Mouse (Mus musculus) thymus, postnatal 36 days (tissue): ENCODE measurements around the gene 2310061I04Rik.
A peak's percentile ranks its signal among the peaks of the same experiment; 100 is the strongest.

Experiments used
- DNase-seq, 2 experiments: peaks; one replicate each; pipeline ENCODE4 v3.0.0; 2022; ENCODE audit warnings: mixed read lengths in 2 of 2

2310061I04Rik gene

GRCm38 (mm10) chr17:35869346-35870067 lies 27.7 kb downstream of the 2310061I04Rik start:
- peak; percentile 60 to 63 for DNase-seq

- no peak for DNase-seq
Observed at GRCm38 (mm10) chr17:35868961-35869345, 28.3 kb downstream of the 2310061I04Rik start.

- DNase-seq: peak; percentile 66 to 78
Observed at GRCm38 (mm10) chr17:35868165-35868820, 28.9 kb downstream of the 2310061I04Rik start.

- peak; percentile 63 to 64 for DNase-seq
Observed at GRCm38 (mm10) chr17:35866911-35867890, 30.0 kb downstream of the 2310061I04Rik start.

GRCm38 (mm10) chr17:35866281-35866831 lies 30.9 kb downstream of the 2310061I04Rik start:
- peak; percentile 67 to 71 for DNase-seq

- DNase-seq: peak; percentile 57 to 66
Observed at GRCm38 (mm10) chr17:35865481-35866280, 31.6 kb downstream of the 2310061I04Rik start, which contains the start of gene Ppp1r18. Gene Ppp1r18, plus strand, starts transcription at chr17:35865593.

- DNase-seq: no peak
Observed at GRCm38 (mm10) chr17:35864832-35865353, 32.3 kb downstream of the 2310061I04Rik start.

- DNase-seq: peak; percentile 86 to 87
Observed at GRCm38 (mm10) chr17:35861198-35861857, 35.9 kb downstream of the 2310061I04Rik start, which contains the start of gene Nrm. Gene Nrm, plus strand, starts transcription at chr17:35861318.

- DNase-seq: no peak
Observed at GRCm38 (mm10) chr17:35860831-35861197, 36.4 kb downstream of the 2310061I04Rik start.

- DNase-seq: no peak
Observed at GRCm38 (mm10) chr17:35859835-35860234, 37.4 kb downstream of the 2310061I04Rik start.

GRCm38 (mm10) chr17:35859371-35859770 lies 37.9 kb downstream of the 2310061I04Rik start:
- no peak for DNase-seq

GRCm38 (mm10) chr17:35850974-35851373 lies 46.3 kb downstream of the 2310061I04Rik start:
- DNase-seq: no peak

- no peak for DNase-seq
Observed at GRCm38 (mm10) chr17:35848112-35848511, 49.1 kb downstream of the 2310061I04Rik start.

GRCm38 (mm10) chr17:35843514-35843913 lies 53.7 kb downstream of the 2310061I04Rik start:
- DNase-seq: no peak
